ENCODE assay signal across 9 mouse cellular contexts in the genomic region with DNA sequence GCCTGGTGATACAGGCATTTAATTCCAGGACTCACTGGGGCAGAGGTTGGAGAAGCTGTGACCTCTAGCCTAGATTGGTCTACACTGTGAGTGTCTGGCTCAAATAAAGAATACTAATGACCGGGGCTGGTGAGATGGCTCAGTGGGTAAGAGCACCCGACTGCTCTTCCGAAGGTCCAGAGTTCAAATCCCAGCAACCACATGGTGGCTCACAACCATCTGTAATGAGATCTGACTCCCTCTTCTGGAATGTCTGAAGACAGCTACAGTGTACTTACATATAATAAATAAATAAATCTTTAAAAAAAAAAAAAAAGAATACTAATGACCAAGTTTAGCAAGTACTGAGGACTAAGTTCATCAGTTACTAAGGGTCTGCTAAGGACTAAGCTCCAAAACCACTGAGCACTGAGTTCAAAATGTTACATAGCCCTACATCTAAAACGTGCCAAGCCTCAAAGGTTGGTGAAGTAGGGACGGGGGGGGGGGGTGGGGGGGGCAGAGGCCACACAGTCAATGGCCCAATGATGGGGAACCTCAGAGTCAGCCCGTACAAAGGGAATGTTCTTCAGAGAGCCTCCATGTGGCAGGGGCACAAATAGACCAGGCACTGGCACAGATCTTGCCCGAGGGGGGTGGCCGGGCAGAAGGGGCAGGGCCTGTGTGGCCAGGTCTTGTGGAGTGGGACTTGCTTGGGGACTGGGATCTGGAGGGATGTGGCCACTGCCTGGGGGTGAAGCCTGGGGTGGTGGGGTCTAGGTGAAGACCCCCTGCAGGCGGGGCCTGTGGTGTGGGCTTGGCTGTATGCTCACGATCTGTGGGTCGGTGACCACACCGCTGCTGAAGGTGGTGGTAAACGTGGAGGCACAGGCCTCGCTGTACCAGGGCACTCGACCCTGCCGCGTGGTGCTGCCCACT. TPM values are rescaled to one million over a fixed set of nuclear protein-coding genes. Genes with fewer than 3 reads are reported as not detected.
DNase-seq lines count a peak whose midpoint lies in the region; ATAC-seq and TF ChIP-seq lines count a peak whose summit lies in the region.
"Had no signal": no experiment of that assay in that cellular context is flagged by ENCODE, and none has a peak within 500 bp of the region (broad histone marks: within the 10 kb centered on the region; RNA-seq: fewer than 3 reads in every experiment).

No protein-coding gene starts in this region.

- H3K27ac ChIP-seq in heart, embryonic 10.5 days: 0 out of 2 replicates have a peak overlapping the region, but pooled peaks have one; percentile 76
- H3K27ac ChIP-seq in forebrain, postnatal 0 days (ENCODE audit: low read depth, low read length): no peak overlapping the region
- peak overlapping the region; percentile 87 for H3K27ac ChIP-seq in liver, embryonic 16.5 days (ENCODE audit: low read length)

- no peak overlapping the region for H3K9ac ChIP-seq in forebrain, postnatal 0 days
- peak overlapping the region; percentile 75 for H3K9ac ChIP-seq in liver, embryonic 16.5 days (ENCODE audit: low read depth, low read length)

- peak overlapping the region; percentile 72 for H3K4me3 ChIP-seq in heart, embryonic 10.5 days
- H3K4me3 ChIP-seq in E14TG2a.4 (replicated peaks; ENCODE audit: low read length): peak overlapping the region; percentile 26
- peak overlapping the region; percentile 45; the same call in 1 of the 2 replicates for H3K4me3 ChIP-seq in forebrain, postnatal 0 days (ENCODE audit: low read depth, low read length)
- H3K4me3 ChIP-seq in liver, embryonic 16.5 days (ENCODE audit: low read depth, low read length): peak overlapping the region; percentile 77; the same call in 1 of the 2 replicates

- TF ChIP-seq CTCF in E14TG2a.4 (conservative IDR thresholded peaks at IDR 0.05; ENCODE audit: low read length): no peak
- no peak for TF ChIP-seq CTCF in forebrain, postnatal 0 days (IDR thresholded peaks at IDR 0.05; ENCODE audit: low read depth)

- no peak for DNase-seq in heart, embryonic 10.5 days (ENCODE audit: low spot score)
- no peak for DNase-seq in heart, postnatal 4 days
- DNase-seq in forebrain, postnatal 0 days: no peak
- DNase-seq in layer of hippocampus, adult 8-10 months (ENCODE audit: low spot score in 2 of 2): no peak
- DNase-seq in left cerebral cortex, postnatal 4 days: no peak
- DNase-seq in layer of hippocampus, postnatal 10 days (ENCODE audit: low spot score in 2 of 2): no peak

- H3K4me2 ChIP-seq in forebrain, postnatal 0 days (ENCODE audit: low read depth): peak overlapping the region; percentile 96
- peak overlapping the region; percentile 100 for H3K4me2 ChIP-seq in liver, embryonic 16.5 days (ENCODE audit: low read depth, low read length)

- H3K27me3 ChIP-seq in heart, embryonic 10.5 days (ENCODE audit: insufficient read depth, poor library complexity, severe bottlenecking): peaks cover 75% of the 10 kb centered on the region
- peaks cover 38% of the 10 kb centered on the region for H3K27me3 ChIP-seq in E14TG2a.4 (ENCODE audit: insufficient read depth, low read length)
- H3K27me3 ChIP-seq in forebrain, postnatal 0 days (ENCODE audit: insufficient read depth, low read length): no peaks in the 10 kb centered on the region
- no peaks in the 10 kb centered on the region for H3K27me3 ChIP-seq in liver, embryonic 16.5 days (ENCODE audit: control insufficient read depth, insufficient read depth, low read depth, low read length)

- WGBS in heart, embryonic 10.5 days: 78% methylated on average over 17 of the region's 17 CpGs
- WGBS in forebrain, postnatal 0 days: 77% methylated on average over 17 of the region's 17 CpGs
- WGBS in liver, embryonic 16.5 days (ENCODE audit: insufficient replicate concordance): 65% methylated on average over 17 of the region's 17 CpGs

- intact Hi-C loops in left cerebral cortex, postnatal 4 days (cut with DNase I): no loop called here

- no peaks in the 10 kb centered on the region for H3K9me3 ChIP-seq in heart, embryonic 10.5 days
- no peaks in the 10 kb centered on the region for H3K9me3 ChIP-seq in E14TG2a.4 (ENCODE audit: low read length)
- H3K9me3 ChIP-seq in forebrain, postnatal 0 days (ENCODE audit: low read length): no peaks in the 10 kb centered on the region
- H3K9me3 ChIP-seq in liver, embryonic 16.5 days (replicated peaks; ENCODE audit: control insufficient read depth, low read length): no peaks in the 10 kb centered on the region

- H3K36me3 ChIP-seq in heart, embryonic 10.5 days: no peaks in the 10 kb centered on the region
- H3K36me3 ChIP-seq in E14TG2a.4 (ENCODE audit: insufficient read depth, low read length): peaks cover 2% of the 10 kb centered on the region
- H3K36me3 ChIP-seq in forebrain, postnatal 0 days (ENCODE audit: insufficient read depth): no peaks in the 10 kb centered on the region
- H3K36me3 ChIP-seq in liver, embryonic 16.5 days (ENCODE audit: control insufficient read depth, insufficient read depth): no peaks in the 10 kb centered on the region

- H3K4me1 ChIP-seq in heart, embryonic 10.5 days: peaks cover 48% of the 10 kb centered on the region
- H3K4me1 ChIP-seq in E14TG2a.4 (replicated peaks; ENCODE audit: low read depth, low read length): peaks cover 64% of the 10 kb centered on the region
- peaks cover 7% of the 10 kb centered on the region for H3K4me1 ChIP-seq in forebrain, postnatal 0 days (ENCODE audit: insufficient read depth)
- peaks cover 52% of the 10 kb centered on the region for H3K4me1 ChIP-seq in liver, embryonic 16.5 days (ENCODE audit: control insufficient read depth, low read depth, low read length)

- no peak for ATAC-seq in forebrain, postnatal 0 days
- no peak for ATAC-seq in liver, embryonic 16.5 days (ENCODE audit: low read depth)

RNA-seq across cellular contexts. Expression of a gene that starts 4.0 kb away (rescaled TPM):
- 41.3 and 46.8 TPM in 2 replicates for polyA plus RNA-seq in heart, embryonic 10.5 days (2016; fragmentation: Nextera tagmentation; extraction: Ambion mirVana)
- 10 to 100 TPM; 16.9 TPM for total RNA-seq in heart, postnatal 4 days (2021)
- total RNA-seq in forebrain, postnatal 0 days (2014; rRNA removed): 19.2 and 22.8 TPM in 2 replicates
- 32.4 and 35.6 TPM in 2 replicates for polyA plus RNA-seq in forebrain, postnatal 0 days (2015; fragmentation: Nextera tagmentation; extraction: Ambion mirVana)
- polyA plus RNA-seq in liver, embryonic 16.5 days (2015; fragmentation: Nextera tagmentation; extraction: Ambion mirVana): 27.9 and 29.0 TPM in 2 replicates
- total RNA-seq in layer of hippocampus, adult 8-10 months (2022): 10 to 100 TPM; 20.4 to 27.1 (median 23.3) TPM
- total RNA-seq in left cerebral cortex, postnatal 4 days (2021): 10 to 100 TPM; 13.6 to 14.2 TPM
- total RNA-seq in layer of hippocampus, postnatal 10 days (2021): 10 to 100 TPM; 19.7 to 22.2 TPM

RNA-seq across cellular contexts. Expression of a gene that starts 4.9 kb away (rescaled TPM):
- 1.6 and 4.0 TPM in 2 replicates for polyA plus RNA-seq in heart, embryonic 10.5 days (2016; fragmentation: Nextera tagmentation; extraction: Ambion mirVana)
- total RNA-seq in heart, postnatal 4 days (2021): 1 to 10 TPM; 1.3 to 2.0 TPM
- 3.4 and 3.8 TPM in 2 replicates for total RNA-seq in forebrain, postnatal 0 days (2014; rRNA removed)
- polyA plus RNA-seq in forebrain, postnatal 0 days (2015; fragmentation: Nextera tagmentation; extraction: Ambion mirVana): 7.4 TPM in 2 replicates
- 3.5 and 4.0 TPM in 2 replicates for polyA plus RNA-seq in liver, embryonic 16.5 days (2015; fragmentation: Nextera tagmentation; extraction: Ambion mirVana)
- total RNA-seq in layer of hippocampus, adult 8-10 months (2022): 1 to 10 TPM; 3.3 to 6.4 (median 4.1) TPM
- 10 to 100 TPM in 1 of 2 experiments, 1 to 10 TPM in 1; 8.1 to 10.5 TPM for total RNA-seq in left cerebral cortex, postnatal 4 days (2021)
- total RNA-seq in layer of hippocampus, postnatal 10 days (2021): 1 to 10 TPM; 7.1 to 8.0 TPM

RNA-seq across cellular contexts. Expression of a gene that starts 5.4 kb away (rescaled TPM):
- 7.1 and 18.3 TPM in 2 replicates for polyA plus RNA-seq in heart, embryonic 10.5 days (2016; fragmentation: Nextera tagmentation; extraction: Ambion mirVana)
- 1 to 10 TPM; 1.6 to 1.8 TPM for total RNA-seq in heart, postnatal 4 days (2021)
- total RNA-seq in forebrain, postnatal 0 days (2014; rRNA removed): 1.8 and 2.7 TPM in 2 replicates
- 5.1 and 6.4 TPM in 2 replicates for polyA plus RNA-seq in forebrain, postnatal 0 days (2015; fragmentation: Nextera tagmentation; extraction: Ambion mirVana)
- 83.9 and 102 TPM in 2 replicates for polyA plus RNA-seq in liver, embryonic 16.5 days (2015; fragmentation: Nextera tagmentation; extraction: Ambion mirVana)
- total RNA-seq in layer of hippocampus, adult 8-10 months (2022): 10 to 100 TPM in 2 of 4 experiments, 1 to 10 TPM in 2; 9.2 to 12.3 (median 10.2) TPM
- total RNA-seq in left cerebral cortex, postnatal 4 days (2021): 10 to 100 TPM; 13.3 to 14.8 TPM
- total RNA-seq in layer of hippocampus, postnatal 10 days (2021): 10 to 100 TPM; 10.3 to 11.6 TPM

RNA-seq across cellular contexts. Expression of a gene that starts 23.8 kb away (rescaled TPM):
- polyA plus RNA-seq in heart, embryonic 10.5 days (2016; fragmentation: Nextera tagmentation; extraction: Ambion mirVana): 1.3 and 1.9 TPM in 2 replicates
- total RNA-seq in heart, postnatal 4 days (2021): 10 to 100 TPM; 32.8 to 34.2 TPM
- 0.31 and 0.33 TPM in 2 replicates for total RNA-seq in forebrain, postnatal 0 days (2014; rRNA removed)
- polyA plus RNA-seq in forebrain, postnatal 0 days (2015; fragmentation: Nextera tagmentation; extraction: Ambion mirVana): 0.70 and 0.81 TPM in 2 replicates
- polyA plus RNA-seq in liver, embryonic 16.5 days (2015; fragmentation: Nextera tagmentation; extraction: Ambion mirVana): 2.2 and 3.4 TPM in 2 replicates
- 1 to 10 TPM; 5.8 to 7.4 (median 6.7) TPM for total RNA-seq in layer of hippocampus, adult 8-10 months (2022)
- under 1 TPM; 0.56 to 0.72 TPM for total RNA-seq in left cerebral cortex, postnatal 4 days (2021)
- total RNA-seq in layer of hippocampus, postnatal 10 days (2021): 1 to 10 TPM in 1 of 2 experiments, under 1 TPM in 1; 0.75 to 1.2 TPM

RNA-seq across cellular contexts. Expression of a gene that starts 28.6 kb away (rescaled TPM):
- 0.74 and 0.78 TPM in 2 replicates for polyA plus RNA-seq in heart, embryonic 10.5 days (2016; fragmentation: Nextera tagmentation; extraction: Ambion mirVana)
- 1 to 10 TPM; 6.0 to 6.2 TPM for total RNA-seq in heart, postnatal 4 days (2021)
- total RNA-seq in forebrain, postnatal 0 days (2014; rRNA removed): 309 and 328 TPM in 2 replicates
- polyA plus RNA-seq in forebrain, postnatal 0 days (2015; fragmentation: Nextera tagmentation; extraction: Ambion mirVana): 85.3 and 112 TPM in 2 replicates
- 0.12 and 0.23 TPM in 2 replicates for polyA plus RNA-seq in liver, embryonic 16.5 days (2015; fragmentation: Nextera tagmentation; extraction: Ambion mirVana)
- total RNA-seq in layer of hippocampus, adult 8-10 months (2022): 100 to 1,000 TPM in 3 of 4 experiments, 10 to 100 TPM in 1; 90.4 to 113 (median 110) TPM
- total RNA-seq in left cerebral cortex, postnatal 4 days (2021): 100 to 1,000 TPM; 398 to 400 TPM
- 100 to 1,000 TPM; 179 to 181 TPM for total RNA-seq in layer of hippocampus, postnatal 10 days (2021)
- total RNA-seq: megakaryocyte-erythroid progenitor cell, adult 5-6 weeks had no signal

Comparison
In these comparisons a context has a peak if more than half of its experiments do, and no peak if none do; other contexts are left out.
1. H3K4me3 ChIP-seq: peak in every context shown above with its lines; median percentile 77 in liver, embryonic 16.5 days; 72 in heart, embryonic 10.5 days; 45 in forebrain, postnatal 0 days; 26 in E14TG2a.4.